Mouse (Mus musculus): ENCODE measurements around the gene H1f0.

GRCm38 (mm10) chr15:79060887-79061565 is 32.8 kb downstream of the H1f0 start:
- TF ChIP-seq POLR2A (IDR thresholded peaks at IDR 0.05; ENCODE audit: low read depth, low read length) (no peak), CTCF (conservative IDR thresholded peaks at IDR 0.05; ENCODE audit: insufficient read depth, insufficient read length, low read depth, low read length) (no peak)

Data from kidney, adult 2 months (tissue).